Comparison of ENCODE assay signal across 8 mouse cellular contexts in the genomic region with DNA sequence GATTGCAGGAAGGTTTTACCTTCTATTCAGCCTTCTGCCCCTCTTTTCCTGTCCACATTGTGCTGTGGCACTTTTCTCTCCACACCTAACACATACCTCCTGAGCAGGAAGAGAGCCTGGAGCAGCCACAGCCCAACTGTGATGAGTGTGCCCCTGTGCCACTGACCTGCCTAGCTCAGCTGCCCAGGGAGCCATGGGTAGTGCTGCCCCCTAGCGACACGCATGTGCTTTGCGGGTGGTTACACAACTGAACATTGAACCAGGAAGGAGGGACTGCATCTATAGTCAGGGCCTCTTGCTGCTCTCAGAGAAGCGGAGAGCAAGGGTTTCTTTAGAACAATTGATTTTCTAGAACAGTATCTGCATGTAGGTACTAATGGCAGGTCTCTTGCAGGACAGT. TPM values are rescaled to one million over a fixed set of nuclear protein-coding genes. Genes with fewer than 3 reads are reported as not detected.
DNase-seq lines count a peak whose midpoint lies in the region; ATAC-seq and TF ChIP-seq lines count a peak whose summit lies in the region.

No protein-coding gene starts in this region.

- no peaks in the 10 kb centered on the region for H3K27me3 ChIP-seq in heart, embryonic 11.5 days (ENCODE audit: control insufficient read depth, insufficient read depth, low read length)
- no peaks in the 10 kb centered on the region for H3K27me3 ChIP-seq in kidney, embryonic 16.5 days (ENCODE audit: insufficient read depth, low read length)
- no peaks in the 10 kb centered on the region; the same call in 1 of the 2 replicates for H3K27me3 ChIP-seq in liver, adult 2 months (ENCODE audit: control insufficient read depth, insufficient read depth, low read length)

- peak; percentile 74 for DNase-seq in 416B (ENCODE audit: low read depth)
- DNase-seq in liver, adult 2 months (ENCODE audit: extremely low read depth, low read depth, low spot score), result peak; percentile 40
- DNase-seq in spleen, postnatal 36 days (ENCODE audit: low spot score in 2 of 2), result peak; percentile 84 to 85

- H3K9ac ChIP-seq in heart, embryonic 11.5 days (ENCODE audit: low read depth, low read length), result peak overlapping the region; percentile 65
- peak overlapping the region; percentile 90 for H3K9ac ChIP-seq in kidney, embryonic 16.5 days (replicated peaks; ENCODE audit: low read length)
- no peak overlapping the region for H3K9ac ChIP-seq in liver, adult 2 months (ENCODE audit: low read depth, low read length)

- no peaks in the 10 kb centered on the region for H3K9me3 ChIP-seq in heart, embryonic 11.5 days (replicated peaks; ENCODE audit: control insufficient read depth, low read length)
- no peaks in the 10 kb centered on the region for H3K9me3 ChIP-seq in kidney, embryonic 16.5 days (ENCODE audit: low read length)

- no peak overlapping the region for H3K4me3 ChIP-seq in bone marrow, adult 2 months (replicated peaks; ENCODE audit: control insufficient read depth, low read depth, low read length)
- H3K4me3 ChIP-seq in embryonic fibroblast, embryonic 13.5 days (ENCODE audit: insufficient read depth, low read length), result peak overlapping the region; percentile 82
- H3K4me3 ChIP-seq in heart, embryonic 11.5 days (ENCODE audit: low read depth, low read length), result peak overlapping the region; percentile 81
- peak overlapping the region; percentile 92 for H3K4me3 ChIP-seq in kidney, embryonic 16.5 days (ENCODE audit: low read length)
- H3K4me3 ChIP-seq in liver, adult 2 months (ENCODE audit: insufficient read depth, low read depth, low read length), result no peak overlapping the region

- TF ChIP-seq POLR2A in bone marrow, adult 2 months (IDR thresholded peaks at IDR 0.05; ENCODE audit: borderline replicate concordance, control insufficient read depth, low read depth, low read length), result no peak
- no peak; the same call in 1 of the 2 replicates for TF ChIP-seq POLR2A in embryonic fibroblast, embryonic 13.5 days (IDR thresholded peaks at IDR 0.05; ENCODE audit: low read depth, low read length)
- no peak for TF ChIP-seq POLR2A in liver, adult 2 months (IDR thresholded peaks at IDR 0.05; ENCODE audit: extremely low read depth, insufficient read depth, low read length)

- WGBS in bone marrow, adult 2 months, result 2% methylated on average over 4 of the region's 4 CpGs
- 9% methylated on average over 4 of the region's 4 CpGs for WGBS in heart, embryonic 11.5 days (ENCODE audit: insufficient replicate concordance)
- 3% methylated on average over 4 of the region's 4 CpGs for WGBS in kidney, embryonic 16.5 days
- WGBS in liver, adult 2 months, result 13% methylated on average over 4 of the region's 4 CpGs

- peak overlapping the region; percentile 97 for H3K4me2 ChIP-seq in heart, embryonic 11.5 days
- peak overlapping the region; percentile 93 for H3K4me2 ChIP-seq in kidney, embryonic 16.5 days (replicated peaks; ENCODE audit: low read depth, low read length)

- no peak overlapping the region for H3K27ac ChIP-seq in bone marrow, adult 2 months (ENCODE audit: control insufficient read depth, insufficient read depth, low read depth, low read length, poor library complexity)
- H3K27ac ChIP-seq in embryonic fibroblast, embryonic 13.5 days (ENCODE audit: insufficient read depth, low read length), result peak overlapping the region; percentile 44
- H3K27ac ChIP-seq in heart, embryonic 11.5 days (ENCODE audit: low read depth, low read length), result no peak overlapping the region
- no peak overlapping the region; the same call in 1 of the 2 replicates for H3K27ac ChIP-seq in kidney, embryonic 16.5 days (ENCODE audit: low read length)
- H3K27ac ChIP-seq in liver, adult 2 months (replicated peaks; ENCODE audit: insufficient read depth, low read depth, low read length), result no peak overlapping the region

- TF ChIP-seq CTCF in bone marrow, adult 2 months (IDR thresholded peaks at IDR 0.05; ENCODE audit: control insufficient read depth, insufficient read depth, low read length), result peak; percentile 100
- TF ChIP-seq CTCF in embryonic fibroblast, embryonic 13.5 days (IDR thresholded peaks at IDR 0.05; ENCODE audit: borderline replicate concordance, insufficient read depth, low read length), result peak; percentile 99
- TF ChIP-seq CTCF in liver, adult 2 months (IDR thresholded peaks at IDR 0.05; ENCODE audit: low read depth, low read length), result peak; percentile 99

- H3K36me3 ChIP-seq in heart, embryonic 11.5 days (ENCODE audit: control insufficient read depth, insufficient read depth, low read length), result peaks cover 34% of the 10 kb centered on the region
- peaks cover 38% of the 10 kb centered on the region for H3K36me3 ChIP-seq in kidney, embryonic 16.5 days (ENCODE audit: insufficient read depth, low read length)
- no peaks in the 10 kb centered on the region for H3K36me3 ChIP-seq in liver, adult 2 months (ENCODE audit: control insufficient read depth, insufficient read depth, low read length)

- no peaks in the 10 kb centered on the region for H3K79me2 ChIP-seq in liver, adult 2 months (ENCODE audit: control insufficient read depth, insufficient read depth, low read length)

- H3K4me1 ChIP-seq in bone marrow, adult 2 months (ENCODE audit: control insufficient read depth, insufficient read depth, low read length), result peaks cover 2% of the 10 kb centered on the region; the same call in 1 of the 2 replicates
- H3K4me1 ChIP-seq in embryonic fibroblast, embryonic 13.5 days (ENCODE audit: control insufficient read depth, insufficient read depth, low read length), result peaks cover 11% of the 10 kb centered on the region
- peaks cover 64% of the 10 kb centered on the region for H3K4me1 ChIP-seq in heart, embryonic 11.5 days (ENCODE audit: control insufficient read depth, insufficient read depth, low read length)
- peaks cover 72% of the 10 kb centered on the region for H3K4me1 ChIP-seq in kidney, embryonic 16.5 days (ENCODE audit: insufficient read depth, low read length)
- no peaks in the 10 kb centered on the region; the same call in 1 of the 2 replicates for H3K4me1 ChIP-seq in liver, adult 2 months (ENCODE audit: control insufficient read depth, insufficient read depth, low read length)

- no peak for ATAC-seq in heart, embryonic 11.5 days (replicated peaks; ENCODE audit: insufficient number of reproducible peaks, low FRiP score, low TSS enrichment)
- ATAC-seq in kidney, embryonic 16.5 days (ENCODE audit: low FRiP score, low TSS enrichment), result no peak
- peak; percentile 71 for ATAC-seq in monocyte, adult 5-6 weeks (replicated peaks; ENCODE audit: insufficient number of reproducible peaks, low FRiP score, low TSS enrichment, poor library complexity, severe bottlenecking)

RNA-seq across cellular contexts. Expression of gene Scd2, which starts 2.3 kb away (rescaled TPM):
- polyA plus RNA-seq in bone marrow, adult 2 months (2011; ENCODE audit: insufficient read depth, insufficient read length, low replicate concordance, missing spikeins), result 7.2 and 19.7 TPM in 2 replicates
- polyA plus RNA-seq in embryonic fibroblast, embryonic 13.5 days (2011; ENCODE audit: insufficient read length, low read depth, missing spikeins), result 442 and 478 TPM in 2 replicates
- polyA plus RNA-seq in heart, embryonic 11.5 days (2014; fragmentation: Nextera tagmentation; extraction: Ambion mirVana), result 150 and 188 TPM in 2 replicates
- 178 and 193 TPM in 2 replicates for polyA plus RNA-seq in kidney, embryonic 16.5 days (2015; fragmentation: Nextera tagmentation; extraction: Ambion mirVana)
- 2.2 and 3.9 TPM in 2 replicates for total RNA-seq in liver, adult 2 months (2014; rRNA removed)
- 2.7 and 2.9 TPM in 2 replicates for polyA plus RNA-seq in liver, adult 2 months (2012; rRNA removed)
- 38.6 to 52.6 TPM (median 50.7 TPM) in 3 replicates for total RNA-seq in monocyte, adult 5-6 weeks (2017)

RNA-seq across cellular contexts. Expression of gene Scd4, which starts 37.2 kb away (rescaled TPM):
- polyA plus RNA-seq in bone marrow, adult 2 months (2011; ENCODE audit: insufficient read depth, insufficient read length, low replicate concordance, missing spikeins), result not detected in 2 replicates
- 0.35 and 0.72 TPM in 2 replicates for polyA plus RNA-seq in embryonic fibroblast, embryonic 13.5 days (2011; ENCODE audit: insufficient read length, low read depth, missing spikeins)
- 0.11 and 0.18 TPM in 2 replicates for polyA plus RNA-seq in heart, embryonic 11.5 days (2014; fragmentation: Nextera tagmentation; extraction: Ambion mirVana)
- 0.12 and 0.17 TPM in 2 replicates for polyA plus RNA-seq in kidney, embryonic 16.5 days (2015; fragmentation: Nextera tagmentation; extraction: Ambion mirVana)
- 0.09 TPM in 1 of 2 replicates, not detected in the other for total RNA-seq in liver, adult 2 months (2014; rRNA removed)
- 0.07 TPM in 1 of 2 replicates, not detected in the other for polyA plus RNA-seq in liver, adult 2 months (2012; rRNA removed)
- total RNA-seq in monocyte, adult 5-6 weeks (2017), result 1.7 TPM in 1 of 3 replicates, not detected in the others

Comparison
In these comparisons a context has a peak if more than half of its experiments do, and no peak if none do; other contexts are left out.
1. H3K4me3 ChIP-seq: peak in embryonic fibroblast, embryonic 13.5 days (single experiment), heart, embryonic 11.5 days (single experiment) and kidney, embryonic 16.5 days (single experiment); none in bone marrow, adult 2 months (single experiment) and liver, adult 2 months (single experiment).
2. Peak in every context shown above with its lines, with median percentiles within 50 percentile points of each other: DNase-seq and CTCF ChIP-seq.